Mouse (Mus musculus) heart, embryonic 12.5 days (tissue): Measurements from ENCODE around the gene Snx8. TPM values are rescaled to one million over a fixed set of nuclear protein-coding genes. Genes with fewer than 3 reads are reported as not detected.
A peak's percentile ranks its signal among the peaks of the same experiment; 100 is the strongest.
"Not testable (repeated sequence)": the region's sequence is repeated elsewhere in the genome, so short reads cannot be mapped to it uniquely, and the experiment has no call there.

Source experiments
- ATAC-seq: fragments of 200-750 bp; cut with Nextera tagmentation; 2 replicates; pipeline ENCODE4 v1.8.0; 2017; ENCODE audit warnings: moderate TSS enrichment, moderate library complexity; ENCODE audit not compliant: insufficient number of reproducible peaks, low FRiP score
- H3K27ac ChIP-seq: fragments of 300-500 bp; sonication (generic); 2 replicates; pipeline ENCODE4 v1.5.1; 2016; ENCODE audit warnings: mild to moderate bottlenecking, moderate library complexity; ENCODE audit not compliant: poor library complexity, severe bottlenecking
- H3K27me3 ChIP-seq: fragments of 300-500 bp; sonication (generic); replicated peaks from 2 replicates; pipeline ENCODE4 v1.6.1; 2016; ENCODE audit warnings: mild to moderate bottlenecking, moderate library complexity
- H3K36me3 ChIP-seq: fragments of 300-500 bp; sonication (generic); 2 replicates; pipeline ENCODE4 v1.6.1; 2016; ENCODE audit warnings: mild to moderate bottlenecking, moderate library complexity
- H3K4me1 ChIP-seq: fragments of 300-500 bp; sonication (generic); replicated peaks from 2 replicates; pipeline ENCODE4 v1.6.1; 2016; ENCODE audit warnings: mild to moderate bottlenecking
- H3K4me2 ChIP-seq: fragments of 300-500 bp; sonication (generic); 2 replicates; pipeline ENCODE4 v1.6.1; 2016; ENCODE audit warnings: mild to moderate bottlenecking, moderate library complexity
- H3K4me3 ChIP-seq: fragments of 300-500 bp; sonication (generic); 2 replicates; pipeline ENCODE4 v1.5.1; 2016; ENCODE audit warnings: mild to moderate bottlenecking
- H3K9ac ChIP-seq: fragments of 300-500 bp; sonication (generic); 2 replicates; pipeline ENCODE4 v1.6.1; 2016; ENCODE audit warnings: mild to moderate bottlenecking, moderate library complexity
- H3K9me3 ChIP-seq: fragments of 300-500 bp; sonication (generic); replicated peaks from 2 replicates; pipeline ENCODE4 v1.6.1; 2016; ENCODE audit warnings: mild to moderate bottlenecking, moderate library complexity
- WGBS: fragments of 180-500 bp; shearing (Covaris S2); methylation state at CpG from one replicate; pipeline ENCODE4 v1.1.7; 2016; 5-methylcytosine and 5-hydroxymethylcytosine counted together
- polyA plus RNA-seq: library from polyadenylated mRNA; unstranded; fragments of >200 nt; fragmentation: Nextera tagmentation; extraction: Ambion mirVana; gene quantifications from 2 replicates; pipeline ENCODE4 v1.2.1, GENCODE M21; 2016

Gene Snx8
- polyA plus RNA-seq, 1 experiment from 2014 or later = 15.2 TPM

DNA sequence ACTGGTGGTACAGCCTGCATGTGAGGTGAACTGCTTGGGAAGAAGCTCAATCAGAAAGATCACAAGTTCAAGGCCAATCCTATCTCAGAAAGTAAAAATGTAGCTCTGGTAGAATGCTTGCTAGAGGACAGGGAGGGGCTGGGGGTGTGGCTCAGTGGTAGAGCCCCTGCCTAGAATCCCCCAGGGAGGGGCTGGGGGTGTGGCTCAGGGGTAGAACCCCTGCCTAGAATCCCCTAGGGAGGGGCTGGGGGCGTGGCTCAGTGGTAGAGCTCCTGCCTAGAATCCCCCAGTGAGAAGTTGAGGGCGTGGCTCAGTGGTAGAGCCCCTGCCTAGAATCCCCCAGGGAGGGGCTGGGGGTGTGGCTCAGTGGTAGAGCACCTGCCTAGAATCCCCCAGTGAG lies 20.9 kb downstream of the Snx8 start:
- ATAC-seq, H3K9me3 ChIP-seq, H3K4me2 ChIP-seq, H3K27me3 ChIP-seq, H3K9ac ChIP-seq, H3K27ac ChIP-seq, H3K4me3 ChIP-seq, H3K36me3 ChIP-seq: not testable (repeated sequence)
- H3K4me1 ChIP-seq = peaks cover 20% of the 10 kb centered on the region
- WGBS = 82% methylated on average over 2 of the region's 2 CpGs

DNA sequence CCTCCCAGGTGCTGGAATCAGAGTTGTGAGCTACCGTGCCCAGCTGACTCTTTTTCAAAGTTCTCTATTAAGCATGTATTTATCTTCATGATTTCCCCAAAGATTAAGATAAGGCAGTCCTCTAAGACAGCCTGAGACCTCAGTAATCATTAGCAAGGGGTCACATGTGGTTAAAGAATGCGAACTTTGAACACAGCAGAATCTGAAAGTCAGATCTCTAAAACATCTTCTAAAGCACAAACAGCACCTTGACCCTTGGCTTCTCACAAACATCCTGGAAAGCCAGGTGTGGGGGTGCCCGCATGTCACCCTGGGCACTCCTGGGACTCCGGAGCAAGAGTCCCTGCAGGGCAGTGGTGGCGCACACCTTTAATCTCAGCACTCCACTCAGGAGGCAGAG lies 24.6 kb downstream of the Snx8 start:
- WGBS = 88% methylated on average over 5 of the region's 5 CpGs
- ATAC-seq = no peak
- Histone ChIP-seq H3K4me2 (no peak overlapping the region), H3K36me3 (peaks cover 20% of the 10 kb centered on the region; the same call in 1 of the 2 replicates), H3K9ac (no peak overlapping the region), H3K9me3 (no peaks in the 10 kb centered on the region), H3K27me3 (no peaks in the 10 kb centered on the region), H3K4me3 (no peak overlapping the region), H3K27ac (no peak overlapping the region), H3K4me1 (peaks cover 1% of the 10 kb centered on the region; the same call in 1 of the 2 replicates)

- Histone ChIP-seq H3K27ac (no peak overlapping the region), H3K27me3 (no peaks in the 10 kb centered on the region), H3K4me3 (no peak overlapping the region), H3K36me3 (peaks cover 59% of the 10 kb centered on the region), H3K4me2 (no peak overlapping the region), H3K4me1 (no peaks in the 10 kb centered on the region), H3K9ac (no peak overlapping the region), H3K9me3 (no peaks in the 10 kb centered on the region)
- 0 out of 2 replicates have a peak, but pooled peaks have one; percentile 9 for ATAC-seq
- WGBS = 84% methylated on average over 14 of the region's 14 CpGs
Measured at GRCm38 (mm10) chr5:140359930-140360674, 29.0 kb downstream of the Snx8 start.

- H3K4me3 ChIP-seq = no peak overlapping the region
- no peaks in the 10 kb centered on the region for H3K4me1 ChIP-seq
- no peak for ATAC-seq
- WGBS = 79% methylated on average over 3 of the region's 3 CpGs
- H3K27me3 ChIP-seq = no peaks in the 10 kb centered on the region
- H3K27ac ChIP-seq = no peak overlapping the region
- peaks cover 79% of the 10 kb centered on the region for H3K36me3 ChIP-seq
- H3K9ac ChIP-seq = no peak overlapping the region
- no peak overlapping the region for H3K4me2 ChIP-seq
- H3K9me3 ChIP-seq = no peaks in the 10 kb centered on the region
Measured at GRCm38 (mm10) chr5:140357466-140357865, 31.6 kb downstream of the Snx8 start.

GRCm38 (mm10) chr5:140355934-140356333 lies 33.1 kb downstream of the Snx8 start:
- Histone ChIP-seq H3K27ac (no peak overlapping the region), H3K4me3 (no peak overlapping the region), H3K4me2 (no peak overlapping the region), H3K4me1 (no peaks in the 10 kb centered on the region), H3K36me3 (peaks cover 89% of the 10 kb centered on the region), H3K9ac (no peak overlapping the region), H3K9me3 (no peaks in the 10 kb centered on the region), H3K27me3 (no peaks in the 10 kb centered on the region)
- 75% methylated on average over 11 of the region's 11 CpGs for WGBS
- ATAC-seq = no peak

- WGBS = 88% methylated on average over 6 of the region's 6 CpGs
Measured at GRCm38 (mm10) chr5:140352352-140352751, 36.7 kb downstream of the Snx8 start.

GRCm38 (mm10) chr5:140350731-140351497 lies 38.1 kb downstream of the Snx8 start:
- H3K9ac ChIP-seq = no peak overlapping the region
- no peaks in the 10 kb centered on the region for H3K4me1 ChIP-seq
- H3K4me3 ChIP-seq = no peak overlapping the region
- H3K27me3 ChIP-seq = no peaks in the 10 kb centered on the region
- peaks cover 68% of the 10 kb centered on the region for H3K36me3 ChIP-seq
- H3K4me2 ChIP-seq = no peak overlapping the region
- no peak overlapping the region for H3K27ac ChIP-seq
- H3K9me3 ChIP-seq = no peaks in the 10 kb centered on the region
- WGBS = 94% methylated on average over 8 of the region's 8 CpGs
- ATAC-seq = no peak

More at GRCm38 (mm10) chr5:140352352-140352751, 36.7 kb downstream of the Snx8 start:
- Histone ChIP-seq H3K9me3 (no peaks in the 10 kb centered on the region), H3K36me3 (peaks cover 76% of the 10 kb centered on the region), H3K4me3 (no peak overlapping the region), H3K27me3 (no peaks in the 10 kb centered on the region), H3K4me1 (no peaks in the 10 kb centered on the region), H3K4me2 (no peak overlapping the region), H3K27ac (no peak overlapping the region), H3K9ac (no peak overlapping the region)
- ATAC-seq = no peak

GRCm38 (mm10) chr5:140349882-140350281 lies 39.2 kb downstream of the Snx8 start:
- no peaks in the 10 kb centered on the region for H3K9me3 ChIP-seq
- H3K27me3 ChIP-seq = no peaks in the 10 kb centered on the region
- no peak overlapping the region for H3K27ac ChIP-seq
- H3K36me3 ChIP-seq = peaks cover 67% of the 10 kb centered on the region
- 92% methylated on average over 9 of the region's 9 CpGs for WGBS
- no peak for ATAC-seq
- no peaks in the 10 kb centered on the region for H3K4me1 ChIP-seq
- no peak overlapping the region for H3K4me2 ChIP-seq
- no peak overlapping the region for H3K9ac ChIP-seq
- H3K4me3 ChIP-seq = no peak overlapping the region

DNA sequence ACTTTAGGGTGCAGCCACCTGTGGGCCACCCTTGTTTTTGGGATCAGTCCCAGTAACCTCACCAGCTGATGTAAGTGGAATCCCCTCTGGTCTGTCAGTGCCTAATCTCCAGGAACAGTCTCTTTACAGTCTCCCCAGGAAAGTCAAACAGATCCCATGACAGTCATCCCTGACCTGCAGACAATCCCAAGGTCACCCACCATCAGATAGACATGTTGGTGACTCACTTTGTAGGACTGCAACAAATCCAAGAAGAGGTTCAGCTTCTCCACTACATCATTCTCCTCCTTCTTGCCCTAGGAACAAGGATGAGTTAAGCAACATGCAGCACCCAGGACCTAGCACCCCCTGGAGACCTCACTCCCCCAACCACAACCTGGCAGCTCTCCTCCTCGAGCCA lies 43.0 kb downstream of the Snx8 start:
- no peak overlapping the region for H3K4me2 ChIP-seq
- peaks cover 55% of the 10 kb centered on the region for H3K36me3 ChIP-seq
- no peak overlapping the region for H3K9ac ChIP-seq
- no peaks in the 10 kb centered on the region for H3K9me3 ChIP-seq
- 67% methylated on average over 1 of the region's 1 CpGs for WGBS
- no peaks in the 10 kb centered on the region for H3K4me1 ChIP-seq
- H3K27ac ChIP-seq = no peak overlapping the region
- H3K27me3 ChIP-seq = no peaks in the 10 kb centered on the region
- ATAC-seq = no peak
- H3K4me3 ChIP-seq = no peak overlapping the region

DNA sequence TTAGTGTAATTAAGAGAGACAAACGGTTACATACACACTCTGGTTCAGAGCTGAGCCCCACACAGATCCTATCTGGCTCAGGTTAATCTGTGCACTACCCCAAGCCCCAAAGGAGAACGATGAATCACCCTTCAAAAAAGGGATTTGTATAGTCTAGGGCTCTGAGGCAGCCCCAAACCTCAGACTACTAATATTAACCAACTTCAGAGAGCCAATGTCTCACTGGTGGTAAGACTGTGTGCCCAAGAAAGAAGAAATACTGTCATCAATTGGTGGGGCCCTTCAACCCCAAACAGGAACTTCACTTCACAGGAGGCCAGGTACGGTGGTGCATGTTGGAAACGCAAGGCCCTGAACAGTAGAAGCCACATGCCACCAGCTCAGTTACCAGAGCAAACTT lies 43.8 kb downstream of the Snx8 start:
- Histone ChIP-seq H3K4me1 (no peaks in the 10 kb centered on the region), H3K36me3 (peaks cover 59% of the 10 kb centered on the region), H3K9ac (no peak overlapping the region), H3K27me3 (no peaks in the 10 kb centered on the region), H3K4me2 (no peak overlapping the region), H3K4me3 (no peak overlapping the region), H3K9me3 (no peaks in the 10 kb centered on the region), H3K27ac (no peak overlapping the region)
- no peak for ATAC-seq
- 93% methylated on average over 4 of the region's 4 CpGs for WGBS

DNA sequence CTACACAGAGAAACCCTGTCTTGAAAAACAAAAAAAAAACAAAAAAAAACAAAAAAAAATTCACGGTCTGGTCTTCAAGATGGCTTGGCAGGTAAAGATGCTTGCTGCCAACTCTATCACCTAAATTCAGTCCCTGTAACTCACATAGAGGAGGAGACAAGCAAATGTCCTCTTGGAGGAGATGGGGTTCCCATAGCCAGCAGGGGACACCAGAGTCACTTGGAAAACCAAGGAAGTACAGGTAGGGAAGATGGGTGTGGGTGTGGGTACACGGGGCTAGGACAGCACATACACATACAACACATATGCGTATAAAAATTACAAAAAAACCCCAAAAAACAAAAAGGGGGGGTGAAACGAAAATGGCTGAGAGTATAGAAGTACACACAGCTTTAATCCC lies 46.2 kb downstream of the Snx8 start:
- no peak for ATAC-seq
- Histone ChIP-seq H3K36me3 (peaks cover 73% of the 10 kb centered on the region), H3K27ac (no peak overlapping the region), H3K4me1 (no peaks in the 10 kb centered on the region), H3K9ac (no peak overlapping the region), H3K9me3 (no peaks in the 10 kb centered on the region), H3K27me3 (no peaks in the 10 kb centered on the region), H3K4me3 (no peak overlapping the region), H3K4me2 (no peak overlapping the region)
- 78% methylated on average over 4 of the region's 4 CpGs for WGBS
